Mouse (Mus musculus) c-Kit-positive CD71-positive TER-119-positive erythroid progenitor cells, embryonic 14.5 days (primary cell): ENCODE measurements around the gene Kif23.
A peak's percentile ranks its signal among the peaks of the same experiment; 100 is the strongest.

Experiments
- DNase-seq: peaks from one replicate; pipeline ENCODE4 v3.0.0-alpha.2; 2013; ENCODE audit warnings: low spot score

Kif23 gene

GRCm38 (mm10) chr9:61946623-61947401 lies at the start of gene Kif23:
Gene Kif23 (minus strand): TSS chr9:61946774.
- peak; percentile 94 for DNase-seq

DNA sequence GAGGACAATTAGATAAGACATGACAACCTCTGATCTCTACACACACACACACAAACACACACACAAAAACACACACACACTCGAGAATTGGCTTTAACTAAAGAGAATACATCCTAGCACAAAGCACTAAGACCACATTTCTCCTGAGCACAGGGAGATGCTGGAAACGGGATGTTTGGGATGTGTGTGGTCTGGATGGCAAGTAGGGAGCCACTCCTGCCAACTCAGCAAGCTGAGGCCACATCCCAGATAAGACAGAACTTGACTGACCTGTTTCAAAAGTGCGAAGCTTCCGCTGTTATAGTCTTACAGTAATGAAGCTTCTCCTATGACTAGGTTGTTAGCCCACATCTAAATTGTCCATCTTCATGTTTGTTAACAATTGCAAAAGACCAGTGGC lies 44.6 kb upstream of the Kif23 start:
- DNase-seq = no peak

DNA sequence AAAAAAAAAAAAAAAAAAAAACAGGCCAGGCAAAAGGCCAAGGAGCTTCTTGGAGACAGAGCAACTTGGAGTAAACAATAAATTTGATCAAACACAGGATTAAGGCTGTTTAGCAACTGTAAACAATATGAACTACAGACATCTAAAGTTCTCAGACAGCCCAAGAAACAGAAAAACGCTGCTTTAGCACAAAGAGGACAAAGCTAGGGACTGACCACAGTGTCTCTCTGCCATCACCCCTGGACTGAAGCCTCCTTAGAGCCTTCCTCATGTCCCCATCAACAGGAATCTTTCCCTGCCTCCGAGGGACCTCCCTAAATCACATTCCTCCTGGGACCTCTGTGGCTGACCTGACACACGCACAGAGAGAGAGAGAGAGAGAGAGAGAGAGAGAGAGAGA lies 44.2 kb upstream of the Kif23 start:
- DNase-seq = no peak

DNA sequence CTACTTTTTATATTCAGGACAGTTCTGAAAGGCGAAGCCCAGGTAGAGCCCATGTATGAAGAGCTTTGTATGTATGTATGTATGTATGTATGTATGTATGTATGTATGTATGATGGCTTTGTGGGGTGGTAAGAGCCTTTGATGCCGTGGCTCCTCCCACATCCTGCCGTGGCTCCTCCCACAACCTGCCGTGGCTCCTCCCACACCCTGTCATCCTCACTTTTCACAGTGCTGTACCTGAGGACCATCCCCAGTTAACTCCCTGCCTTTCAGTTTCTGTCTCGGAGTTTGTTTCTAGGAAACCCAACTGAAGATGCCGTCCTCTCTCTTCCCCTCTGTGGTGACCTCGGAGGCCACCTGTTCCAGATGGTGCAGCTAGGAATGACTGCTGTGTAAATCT lies 39.5 kb upstream of the Kif23 start:
- no peak for DNase-seq

GRCm38 (mm10) chr9:61985183-61985863 lies 38.7 kb upstream of the Kif23 start:
- DNase-seq = no peak

GRCm38 (mm10) chr9:61982940-61983620 lies 36.5 kb upstream of the Kif23 start:
- DNase-seq = no peak

- DNase-seq = no peak
Measured at GRCm38 (mm10) chr9:61981876-61982275, 35.3 kb upstream of the Kif23 start.

GRCm38 (mm10) chr9:61979983-61980382 lies 33.4 kb upstream of the Kif23 start:
- DNase-seq = no peak

- DNase-seq = no peak
Measured at GRCm38 (mm10) chr9:61977258-61977945, 30.8 kb upstream of the Kif23 start.

GRCm38 (mm10) chr9:61972031-61972430 lies 25.5 kb upstream of the Kif23 start:
- DNase-seq = no peak

DNA sequence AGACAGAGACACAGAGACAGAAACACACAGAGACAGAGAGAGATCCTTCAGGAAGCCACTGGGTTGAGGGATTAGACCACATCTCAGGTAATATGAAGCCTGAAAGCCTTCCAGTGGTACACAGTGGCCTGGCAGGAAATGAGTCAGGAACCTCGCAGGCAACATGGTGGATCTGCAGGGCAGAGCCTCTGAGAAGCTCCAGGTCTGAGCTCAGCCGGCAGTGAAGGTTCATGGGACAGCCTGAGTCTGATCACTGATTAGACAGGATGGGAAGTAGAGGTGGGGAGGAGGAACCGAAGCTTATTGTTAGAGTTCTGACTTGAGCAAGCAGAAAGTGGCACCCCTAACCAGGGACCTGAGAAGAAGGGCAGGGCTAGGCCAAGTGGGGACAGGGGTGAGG lies 24.5 kb upstream of the Kif23 start:
- no peak for DNase-seq

DNA sequence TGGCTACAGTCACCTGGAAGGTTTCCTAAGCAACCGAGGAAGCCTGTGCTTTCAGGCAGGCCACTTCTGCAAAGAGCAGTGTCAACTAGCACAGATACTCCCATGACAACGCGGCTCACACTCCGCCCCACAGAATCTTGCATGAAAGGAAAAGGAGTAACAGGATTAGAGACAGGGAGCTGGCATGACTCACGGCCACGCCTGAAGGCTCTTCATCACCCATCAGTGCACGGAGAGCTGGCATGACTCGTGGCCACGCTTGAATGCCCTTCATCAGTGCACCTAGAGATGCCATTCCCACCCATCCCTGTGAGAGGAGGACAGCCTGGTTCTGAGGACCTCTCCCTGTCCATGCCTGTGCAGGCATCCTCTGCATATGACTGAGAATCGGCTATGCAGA lies 20.8 kb upstream of the Kif23 start:
- no peak for DNase-seq

GRCm38 (mm10) chr9:61965987-61966386 lies 19.4 kb upstream of the Kif23 start:
- no peak for DNase-seq

DNA sequence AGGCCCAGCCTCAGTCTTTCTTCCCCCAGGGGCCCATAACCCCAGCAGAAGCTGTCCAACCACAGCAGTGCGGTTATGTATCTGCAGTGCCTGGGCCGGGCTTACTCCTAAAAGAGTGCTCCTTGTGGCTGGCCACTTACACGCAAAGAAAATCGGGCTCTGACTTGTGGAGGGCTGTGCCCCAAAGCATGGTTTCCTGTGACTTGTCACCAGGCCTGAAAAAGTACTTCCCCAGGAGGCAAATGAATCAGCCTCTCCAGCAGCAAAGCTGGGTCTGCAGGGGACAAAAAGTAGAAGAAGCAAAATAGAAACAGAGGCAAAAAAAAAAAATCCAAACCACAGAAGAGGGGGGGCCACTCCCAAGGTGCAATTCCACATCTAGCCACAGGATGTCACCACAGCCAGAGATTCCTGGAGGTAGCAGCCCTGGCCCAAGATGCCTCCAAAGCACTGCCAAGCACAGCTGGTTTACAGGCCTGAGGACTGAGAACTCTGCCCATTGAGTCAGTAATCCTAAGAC lies 18.9 kb upstream of the Kif23 start:
- peak; percentile 49 for DNase-seq

DNA sequence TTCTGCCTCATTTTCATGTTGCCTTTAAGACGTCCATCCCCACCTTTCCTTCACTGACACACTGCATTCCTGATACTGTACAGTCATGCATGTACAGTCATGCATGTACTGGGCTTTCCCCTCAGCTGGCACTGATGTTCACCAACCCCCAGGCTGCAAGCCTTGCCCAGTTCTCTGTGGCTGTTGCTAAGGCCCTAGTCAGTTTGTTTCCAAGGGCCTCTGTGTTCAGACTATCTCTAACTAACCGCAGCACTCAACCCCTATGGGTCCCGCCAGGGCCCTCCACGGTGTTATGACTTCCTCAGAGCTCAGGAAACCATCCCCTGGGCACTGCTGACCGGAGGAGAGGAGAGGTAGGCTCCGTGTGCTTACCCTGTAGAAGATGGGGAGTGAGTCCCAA lies 16.8 kb upstream of the Kif23 start:
- DNase-seq = no peak

DNA sequence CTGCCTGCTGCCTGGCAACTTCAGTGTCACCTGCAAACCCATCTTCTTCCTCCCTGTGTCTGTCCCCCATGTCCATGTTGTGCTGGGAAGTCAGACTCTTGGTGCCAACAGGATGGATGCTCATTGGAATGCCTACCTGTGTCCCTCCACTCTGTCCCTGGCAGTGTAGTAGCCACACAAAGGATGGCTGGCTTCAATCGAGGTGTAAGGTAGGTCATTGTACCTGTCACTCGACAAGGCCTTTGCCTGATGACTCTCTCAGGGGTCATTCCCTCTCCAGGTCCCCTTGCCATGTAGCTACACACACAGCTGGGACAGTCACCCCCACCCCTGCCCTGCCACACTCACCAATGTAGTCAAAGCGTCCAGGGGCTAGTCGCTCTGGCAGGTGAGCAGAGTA lies 14.6 kb upstream of the Kif23 start:
- DNase-seq = no peak

- DNase-seq = no peak
Measured at GRCm38 (mm10) chr9:61960753-61961152, 14.2 kb upstream of the Kif23 start.

DNA sequence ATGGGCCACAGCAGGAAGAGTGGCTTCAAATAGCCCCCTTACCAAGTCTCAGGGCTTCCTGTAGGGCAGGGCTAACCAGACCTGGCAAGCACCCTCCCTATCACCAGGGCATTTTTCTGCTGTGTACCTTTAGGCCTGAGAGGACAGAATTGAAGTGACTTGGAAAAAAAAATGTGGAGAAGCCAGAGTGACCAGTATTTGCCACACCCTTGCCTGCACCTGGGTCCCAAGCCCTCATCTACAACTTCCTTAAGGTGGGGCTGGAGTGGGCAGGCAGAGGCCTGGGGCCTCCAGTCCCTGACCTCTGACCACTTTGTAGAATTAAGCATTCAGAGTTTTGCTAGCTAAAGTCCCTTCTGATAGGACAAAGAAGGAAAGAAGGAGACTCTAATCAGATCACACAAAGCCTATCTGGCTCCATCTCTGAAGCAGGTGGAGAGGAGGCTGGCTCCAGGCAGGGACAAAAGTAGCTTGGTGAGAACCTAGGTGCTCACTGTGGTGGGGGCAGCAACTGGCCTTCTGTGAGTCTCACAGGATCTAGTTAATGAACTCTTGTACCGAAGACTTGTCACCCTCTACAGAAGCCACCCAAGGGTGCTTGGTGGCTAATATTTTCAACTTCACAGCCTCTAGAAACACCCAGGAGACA lies 13.5 kb upstream of the Kif23 start:
- DNase-seq = no peak

DNA sequence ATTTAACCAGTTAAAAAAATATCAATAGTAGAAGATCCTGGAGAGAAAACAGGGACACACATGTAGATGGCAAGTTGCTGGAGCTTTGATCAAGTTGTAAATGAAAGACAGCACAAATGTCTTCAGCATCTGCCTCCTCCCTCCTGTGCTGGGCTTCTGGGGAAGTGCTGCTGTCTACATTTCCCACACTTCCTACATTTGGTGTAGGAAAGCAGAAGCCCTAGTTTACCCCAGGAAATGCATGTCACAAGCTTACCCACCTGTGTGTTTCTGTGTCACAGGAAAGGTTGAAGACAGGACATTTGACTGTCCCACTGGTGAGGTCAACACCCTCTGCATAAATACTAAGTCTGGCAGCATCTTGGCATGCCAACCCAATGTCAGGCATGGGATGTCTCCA lies 8.1 kb upstream of the Kif23 start:
- DNase-seq = no peak

DNA sequence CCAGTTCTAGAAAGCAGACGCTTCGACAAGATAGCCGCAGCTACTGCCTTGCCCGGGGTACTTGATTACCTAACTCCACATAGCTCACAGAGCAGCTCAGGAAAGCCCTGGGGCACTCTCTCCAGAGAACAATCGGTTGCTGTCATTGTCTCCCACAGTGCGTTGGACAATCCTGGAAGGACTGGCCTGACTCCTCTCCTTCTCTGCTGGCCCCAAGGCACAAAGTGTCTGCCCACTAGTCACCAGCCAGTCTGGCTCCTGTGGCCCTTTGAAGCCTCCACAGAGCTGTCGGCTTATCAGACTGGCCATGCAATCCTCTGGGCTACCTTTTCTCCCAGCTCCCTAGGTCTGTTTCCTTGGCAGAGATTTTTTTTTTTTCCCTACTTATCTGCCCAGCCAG lies 5.7 kb upstream of the Kif23 start:
- no peak for DNase-seq

GRCm38 (mm10) chr9:61947402-61948346 lies 1.1 kb upstream of the Kif23 start:
- DNase-seq = peak; percentile 81
